Mouse (Mus musculus) frontal cortex, adult 2 months (tissue): ENCODE measurements around the gene Arhgef17. TPM values are rescaled to one million over a fixed set of nuclear protein-coding genes. Genes with fewer than 3 reads are reported as not detected.

ENCODE experiments used
- polyA plus RNA-seq: library from polyadenylated mRNA; depleted of rRNA; stranded (reverse); fragments of >200 nt; gene quantifications from 2 replicates; pipeline ENCODE4 v1.2.3, GENCODE M21; 2012; rRNA removed

The Arhgef17 gene
- polyA plus RNA-seq, 1 experiment = 74.9 TPM

Other genes starting within 250 kb of the Arhgef17 start
- 105 and 108 TPM in 2 replicates for gene Fam168a, start 225.5 kb downstream of the Arhgef17 start, polyA plus RNA-seq
- gene Relt, start 68.7 kb downstream of the Arhgef17 start, polyA plus RNA-seq = 12.2 and 12.4 TPM in 2 replicates
- gene P2ry6, start 42.5 kb upstream of the Arhgef17 start, polyA plus RNA-seq = 3.4 and 4.1 TPM in 2 replicates
- 0.57 and 0.58 TPM in 2 replicates for gene P2ry2, start 80.8 kb upstream of the Arhgef17 start, polyA plus RNA-seq
- gene Fchsd2, start 160.8 kb upstream of the Arhgef17 start, polyA plus RNA-seq = 27.0 and 29.7 TPM in 2 replicates